Mouse (Mus musculus) E14TG2a.4 (cell line): ENCODE results near the gene Fpr2.

ENCODE experiments used
- CTCF ChIP-seq: conservative IDR thresholded peaks from 2 replicates; pipeline ENCODE4 v1.5.1; 2014; ENCODE audit warnings: low read length
- NANOG ChIP-seq: IDR thresholded peaks from 2 replicates; pipeline ENCODE4 v1.6.1; 2014; ENCODE audit warnings: borderline replicate concordance, low read length, mixed read lengths
- POU5F1 ChIP-seq: IDR thresholded peaks from 2 replicates; pipeline ENCODE4 v1.6.1; 2014; ENCODE audit warnings: low read length, borderline replicate concordance

DNA sequence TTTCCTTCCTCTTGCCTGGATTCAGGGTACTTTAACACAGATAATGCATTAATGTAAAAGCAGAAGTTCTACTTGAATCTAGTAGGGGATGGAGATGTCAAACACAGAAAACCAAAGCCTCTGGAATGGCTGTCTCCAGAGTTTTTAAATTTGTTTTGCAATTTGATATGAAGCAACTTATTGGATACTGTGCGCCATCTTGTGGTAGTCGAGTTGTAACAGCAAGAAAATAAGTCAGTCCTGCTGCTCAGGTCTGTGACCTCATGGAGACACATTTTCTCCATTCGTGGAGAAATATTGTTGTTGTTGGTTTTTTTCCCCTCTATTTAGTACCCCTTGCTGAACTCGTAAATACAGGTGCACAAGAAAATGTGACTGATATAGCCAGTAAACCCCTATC, 8.4 kb downstream of the Fpr2 start:
- TF ChIP-seq CTCF (peak; percentile 56), NANOG (no peak), POU5F1 (no peak)
